Mouse (Mus musculus) MEL (cell line): ENCODE data around the gene Sowaha.

Experiments used
- CTCF ChIP-seq, 3 experiments: IDR thresholded peaks in 2 of 3; conservative IDR thresholded peaks in 1 of 3; 2 replicates each; pipeline ENCODE4 v1.5.1; 2011 to 2012; ENCODE audit warnings: low read length in 3 of 3, low read depth in 2 of 3, mild to moderate bottlenecking in 2 of 3, improper control_type of control experiment in 1 of 3, inconsistent platforms in 1 of 3, mixed read lengths in 1 of 3, moderate library complexity in 1 of 3; ENCODE audit not compliant: control insufficient read depth in 1 of 3, insufficient read depth in 1 of 3, poor library complexity in 1 of 3, severe bottlenecking in 1 of 3
- JUND ChIP-seq: IDR thresholded peaks from 2 replicates; pipeline ENCODE4 v1.6.1; 2011; ENCODE audit warnings: low read depth, mild to moderate bottlenecking, improper control_type of control experiment, low read length
- MAX ChIP-seq: IDR thresholded peaks from 2 replicates; pipeline ENCODE4 v1.6.1; 2011; ENCODE audit warnings: low read length, improper control_type of control experiment
- MEF2A ChIP-seq: IDR thresholded peaks from 2 replicates; pipeline ENCODE4 v1.6.1; 2014; ENCODE audit warnings: low read depth, mild to moderate bottlenecking, inconsistent platforms, low read length, improper control_type of control experiment; ENCODE audit not compliant: poor library complexity, insufficient replicate concordance, severe bottlenecking; ENCODE audit errors: extremely low read depth
- MYB ChIP-seq: IDR thresholded peaks from 2 replicates; pipeline ENCODE4 v1.6.1; 2011; ENCODE audit warnings: mild to moderate bottlenecking, low read depth, low read length, improper control_type of control experiment
- POLR2A ChIP-seq, 2 experiments: IDR thresholded peaks; 2 replicates each; pipeline ENCODE4 v1.6.1; 2011 to 2012; ENCODE audit warnings: low read length in 2 of 2, mild to moderate bottlenecking in 2 of 2, control low read depth in 1 of 2, improper control_type of control experiment in 1 of 2, low read depth in 1 of 2, moderate library complexity in 1 of 2; ENCODE audit not compliant: control insufficient read depth in 1 of 2, insufficient read depth in 1 of 2, poor library complexity in 1 of 2
- TAL1 ChIP-seq: IDR thresholded peaks from 2 replicates; pipeline ENCODE4 v1.6.1; 2012; ENCODE audit warnings: mild to moderate bottlenecking, inconsistent platforms, low read length, moderate library complexity, mixed read lengths
- UBTF ChIP-seq: IDR thresholded peaks from 2 replicates; pipeline ENCODE4 v1.6.1; 2012; ENCODE audit warnings: low read depth, mild to moderate bottlenecking, inconsistent platforms, low read length, improper control_type of control experiment, moderate library complexity, borderline replicate concordance; ENCODE audit not compliant: insufficient read depth

GRCm38 (mm10) chr11:53491954-53492401 is 11.9 kb upstream of the Sowaha start:
- TF ChIP-seq MAX (no peak), CTCF (IDR thresholded peaks at IDR 0.05 in 2 of 3, conservative IDR thresholded peaks at IDR 0.05 in 1 of 3; ENCODE audit: control insufficient read depth in 1 of 3, insufficient read depth in 1 of 3, low read depth in 2 of 3, low read length in 3 of 3, poor library complexity in 1 of 3, severe bottlenecking in 1 of 3) (no peak), TAL1 (no peak), JUND (no peak), POLR2A (IDR thresholded peaks at IDR 0.05; ENCODE audit: control insufficient read depth in 1 of 2, insufficient read depth in 1 of 2, low read depth in 1 of 2, low read length in 2 of 2, poor library complexity in 1 of 2) (no peak), MYB (no peak), UBTF (no peak), MEF2A (no peak)
